In genomic region chr8:122633205-122633604, GRCm38 (mm10) we compare ENCODE assay signal across 33 mouse cellular contexts. TPM values are rescaled to one million over a fixed set of nuclear protein-coding genes. Genes with fewer than 3 reads are reported as not detected.
DNase-seq lines count a peak whose midpoint lies in the region; ATAC-seq and TF ChIP-seq lines count a peak whose summit lies in the region.
"Had no signal": no experiment of that assay in that cellular context is flagged by ENCODE, and none has a peak within 500 bp of the region (broad histone marks: within the 10 kb centered on the region; RNA-seq: fewer than 3 reads in every experiment).

No protein-coding gene starts in this region.

- no peak overlapping the region for H3K9ac ChIP-seq in MEL (ENCODE audit: control insufficient read depth, low read depth, low read length, poor library complexity, severe bottlenecking)
- H3K9ac ChIP-seq: embryonic facial prominence, embryonic 12.5 days; embryonic facial prominence, embryonic 15.5 days; forebrain, postnatal 0 days; heart, embryonic 12.5 days; heart, embryonic 15.5 days; hindbrain, embryonic 13.5 days; intestine, embryonic 15.5 days had no signal

- H3K36me3 ChIP-seq in MEL (ENCODE audit: control insufficient read depth in 1 of 2, insufficient read depth in 2 of 2, low read length in 2 of 2): peaks cover 12 to 15% of the 10 kb centered on the region in 2 experiments; a peak in 3 of 4 replicates
- H3K36me3 ChIP-seq: embryonic facial prominence, embryonic 12.5 days; intestine, embryonic 15.5 days had no signal

- no peaks in the 10 kb centered on the region for H3K9me3 ChIP-seq in MEL (replicated peaks; ENCODE audit: insufficient read depth, low read length)
- H3K9me3 ChIP-seq: embryonic facial prominence, embryonic 12.5 days; embryonic facial prominence, embryonic 15.5 days; heart, embryonic 12.5 days; heart, embryonic 15.5 days; hindbrain, embryonic 10.5 days; hindbrain, embryonic 13.5 days; intestine, embryonic 15.5 days had no signal

- no peak overlapping the region for H3K27ac ChIP-seq in MEL (ENCODE audit: control insufficient read depth, low read depth, low read length)
- H3K27ac ChIP-seq: embryonic facial prominence, embryonic 12.5 days; embryonic facial prominence, embryonic 15.5 days; gastrocnemius, adult 2 months; heart, embryonic 15.5 days; hindbrain, embryonic 10.5 days; hindbrain, embryonic 13.5 days; intestine, embryonic 15.5 days had no signal

- no peak for ATAC-seq in cerebellum, adult (ENCODE audit: insufficient number of reproducible peaks, low FRiP score, low TSS enrichment)
- ATAC-seq: forebrain, embryonic 14.5 days; forebrain, postnatal 0 days; hindbrain, embryonic 16.5 days; intestine, embryonic 15.5 days; Patski had no signal

- 0 out of 4 replicates have a peak, but pooled peaks of 1 of the 2 experiments have one; percentile 24 for TF ChIP-seq POLR2A in MEL (IDR thresholded peaks at IDR 0.05; ENCODE audit: control insufficient read depth in 1 of 2, insufficient read depth in 1 of 2, low read depth in 1 of 2, low read length in 2 of 2, poor library complexity in 1 of 2)

- TF ChIP-seq RAD21 in MEL (IDR thresholded peaks at IDR 0.05; ENCODE audit: low read depth, low read length): no peak

- no peak for TF ChIP-seq CTCF in MEL (IDR thresholded peaks at IDR 0.05 in 2 of 3, conservative IDR thresholded peaks at IDR 0.05 in 1 of 3; ENCODE audit: control insufficient read depth in 1 of 3, insufficient read depth in 1 of 3, low read depth in 2 of 3, low read length in 3 of 3, poor library complexity in 1 of 3, severe bottlenecking in 1 of 3)

- no peaks in the 10 kb centered on the region for H3K27me3 ChIP-seq in MEL (ENCODE audit: control insufficient read depth in 1 of 2, insufficient read depth in 2 of 2, low read length in 2 of 2)
- H3K27me3 ChIP-seq: heart, embryonic 15.5 days; hindbrain, embryonic 13.5 days; intestine, embryonic 15.5 days had no signal

- peak; percentile 58 to 60 for DNase-seq in cerebellum, adult 18-20 months
- no peak for DNase-seq in cerebellum, adult 11-12 months
- DNase-seq in cerebellum, adult 9-10 months: peak; percentile 61
- no peak for DNase-seq in MEL (ENCODE audit: low read depth, low spot score)
- DNase-seq in cerebellum, postnatal 14 days: peak; percentile 47 to 58
- DNase-seq in gastrocnemius, postnatal 4 days (ENCODE audit: low spot score in 2 of 2): no peak
- no peak for DNase-seq in layer of hippocampus, postnatal 10 days (ENCODE audit: low spot score in 2 of 2)
- DNase-seq: adrenal gland, postnatal 10 days; adrenal gland, postnatal 36 days; forebrain, postnatal 0 days; gastrocnemius, adult 2 months; gastrocnemius, postnatal 14 days; heart, adult 18-20 months; heart, postnatal 10 days; heart, postnatal 36 days; kidney, adult 11 months had no signal

- H3K79me2 ChIP-seq in MEL (ENCODE audit: control insufficient read depth, insufficient read depth, low read length, poor library complexity): no peaks in the 10 kb centered on the region

- no peak for TF ChIP-seq EP300 in MEL (IDR thresholded peaks at IDR 0.05; ENCODE audit: low read depth in 1 of 2, low read length in 2 of 2)

- H3K4me3 ChIP-seq in MEL (ENCODE audit: control insufficient read depth in 1 of 2, insufficient read depth in 1 of 2, low read depth in 2 of 2, low read length in 2 of 2): no peak overlapping the region
- H3K4me3 ChIP-seq: embryonic facial prominence, embryonic 12.5 days; embryonic facial prominence, embryonic 15.5 days; gastrocnemius, adult 2 months; heart, embryonic 12.5 days; heart, embryonic 15.5 days; hindbrain, embryonic 10.5 days; hindbrain, embryonic 13.5 days; intestine, embryonic 15.5 days had no signal

- H3K4me1 ChIP-seq in MEL (ENCODE audit: control insufficient read depth in 1 of 2, insufficient read depth in 2 of 2, low read length in 2 of 2): peaks cover 0 to 20% of the 10 kb centered on the region in 2 experiments; a peak in 2 of 4 replicates

TF ChIP-seq in MEL, 35 proteins besides CTCF, POLR2A, EP300 and RAD21:
- TF ChIP-seq POLR2AphosphoS2 (IDR thresholded peaks at IDR 0.05; ENCODE audit: low read length) (0 out of 2 replicates have a peak, but pooled peaks have one; percentile 0), MYB (IDR thresholded peaks at IDR 0.05; ENCODE audit: low read depth, low read length) (no peak)

RNA-seq across cellular contexts. Expression of gene Pabpn1l, which starts 10.7 kb away (rescaled TPM):
- total RNA-seq in MEL (2012; rRNA removed): not detected in 2 replicates
- under 1 TPM in 1 of 2 experiments, not detected in 1; 0.15 TPM for polyA plus RNA-seq in MEL (2012; ENCODE audit: insufficient read depth in 1 of 2, insufficient read length in 2 of 2, low read depth in 1 of 2, low replicate concordance in 2 of 2, missing spikeins in 1 of 2)
- not detected for total RNA-seq in gastrocnemius, postnatal 4 days (2021)
- not detected for total RNA-seq in layer of hippocampus, postnatal 10 days (2021)
- total RNA-seq: adrenal gland, adult 18-20 months; adrenal gland, postnatal 10 days; adrenal gland, postnatal 36 days; common myeloid progenitor, adult 5-6 weeks; ES-E14; forebrain, postnatal 0 days; gastrocnemius, adult 2 months; gastrocnemius, postnatal 14 days; heart, adult 18-20 months; heart, postnatal 10 days; heart, postnatal 36 days had no signal
- polyA plus RNA-seq: embryonic facial prominence, embryonic 12.5 days; forebrain, embryonic 11.5 days; forebrain, embryonic 14.5 days; forebrain, postnatal 0 days; frontal cortex, adult 2 months; gonadal fat pad, adult 2 months; heart, embryonic 12.5 days; heart, embryonic 15.5 days; hindbrain, embryonic 10.5 days; hindbrain, embryonic 13.5 days; hindbrain, embryonic 16.5 days; intestine, embryonic 15.5 days had no signal

RNA-seq across cellular contexts. Expression of gene Trappc2l, which starts 21.8 kb away (rescaled TPM):
- total RNA-seq in MEL (2012; rRNA removed): 21.6 and 21.7 TPM in 2 replicates
- 10 to 100 TPM in 1 of 2 experiments, not detected in 1; 15.1 TPM for polyA plus RNA-seq in MEL (2012; ENCODE audit: insufficient read depth in 1 of 2, insufficient read length in 2 of 2, low read depth in 1 of 2, low replicate concordance in 2 of 2, missing spikeins in 1 of 2)
- total RNA-seq in gastrocnemius, postnatal 4 days (2021): 10 to 100 TPM; 45.6 to 49.6 TPM
- 10 to 100 TPM; 75.6 to 79.9 TPM for total RNA-seq in layer of hippocampus, postnatal 10 days (2021)

RNA-seq across cellular contexts. Expression of gene Galns, which starts 21.9 kb away (rescaled TPM):
- 1.7 and 2.1 TPM in 2 replicates for total RNA-seq in MEL (2012; rRNA removed)
- 1 to 10 TPM in 1 of 2 experiments, not detected in 1; 3.0 TPM for polyA plus RNA-seq in MEL (2012; ENCODE audit: insufficient read depth in 1 of 2, insufficient read length in 2 of 2, low read depth in 1 of 2, low replicate concordance in 2 of 2, missing spikeins in 1 of 2)
- 10 to 100 TPM in 1 of 2 experiments, 1 to 10 TPM in 1; 9.7 to 10.3 TPM for total RNA-seq in gastrocnemius, postnatal 4 days (2021)
- total RNA-seq in layer of hippocampus, postnatal 10 days (2021): 10 to 100 TPM; 10.6 to 10.7 TPM

RNA-seq across cellular contexts. Expression of gene Aprt, which starts 56.5 kb away (rescaled TPM):
- total RNA-seq in MEL (2012; rRNA removed): 239 and 243 TPM in 2 replicates
- 100 to 1,000 TPM in 1 of 2 experiments, not detected in 1; 287 TPM for polyA plus RNA-seq in MEL (2012; ENCODE audit: insufficient read depth in 1 of 2, insufficient read length in 2 of 2, low read depth in 1 of 2, low replicate concordance in 2 of 2, missing spikeins in 1 of 2)
- 10 to 100 TPM; 37.0 to 40.0 TPM for total RNA-seq in gastrocnemius, postnatal 4 days (2021)
- total RNA-seq in layer of hippocampus, postnatal 10 days (2021): 10 to 100 TPM; 91.6 to 94.0 TPM

Comparison
In these comparisons a context has a peak if more than half of its experiments do, and no peak if none do; other contexts are left out.
1. DNase-seq: peak in cerebellum, adult 18-20 months (2 of 2), cerebellum, adult 9-10 months (single experiment) and cerebellum, postnatal 14 days (2 of 2); none in cerebellum, adult 11-12 months (single experiment), MEL (single experiment), gastrocnemius, postnatal 4 days (0 of 2) and layer of hippocampus, postnatal 10 days (0 of 2).